Mouse (Mus musculus): ENCODE results near the gene Dars.

- TF ChIP-seq CTCF (IDR thresholded peaks at IDR 0.05; ENCODE audit: control insufficient read depth, insufficient read depth, low read length) = no peak
- TF ChIP-seq POLR2A (IDR thresholded peaks at IDR 0.05; ENCODE audit: borderline replicate concordance, control insufficient read depth, low read depth, low read length) = no peak
Measured at GRCm38 (mm10) chr1:128452210-128452609, 35.0 kb upstream of the Dars start.
